ENCODE assay signal across 8 mouse cellular contexts in the genomic region with DNA sequence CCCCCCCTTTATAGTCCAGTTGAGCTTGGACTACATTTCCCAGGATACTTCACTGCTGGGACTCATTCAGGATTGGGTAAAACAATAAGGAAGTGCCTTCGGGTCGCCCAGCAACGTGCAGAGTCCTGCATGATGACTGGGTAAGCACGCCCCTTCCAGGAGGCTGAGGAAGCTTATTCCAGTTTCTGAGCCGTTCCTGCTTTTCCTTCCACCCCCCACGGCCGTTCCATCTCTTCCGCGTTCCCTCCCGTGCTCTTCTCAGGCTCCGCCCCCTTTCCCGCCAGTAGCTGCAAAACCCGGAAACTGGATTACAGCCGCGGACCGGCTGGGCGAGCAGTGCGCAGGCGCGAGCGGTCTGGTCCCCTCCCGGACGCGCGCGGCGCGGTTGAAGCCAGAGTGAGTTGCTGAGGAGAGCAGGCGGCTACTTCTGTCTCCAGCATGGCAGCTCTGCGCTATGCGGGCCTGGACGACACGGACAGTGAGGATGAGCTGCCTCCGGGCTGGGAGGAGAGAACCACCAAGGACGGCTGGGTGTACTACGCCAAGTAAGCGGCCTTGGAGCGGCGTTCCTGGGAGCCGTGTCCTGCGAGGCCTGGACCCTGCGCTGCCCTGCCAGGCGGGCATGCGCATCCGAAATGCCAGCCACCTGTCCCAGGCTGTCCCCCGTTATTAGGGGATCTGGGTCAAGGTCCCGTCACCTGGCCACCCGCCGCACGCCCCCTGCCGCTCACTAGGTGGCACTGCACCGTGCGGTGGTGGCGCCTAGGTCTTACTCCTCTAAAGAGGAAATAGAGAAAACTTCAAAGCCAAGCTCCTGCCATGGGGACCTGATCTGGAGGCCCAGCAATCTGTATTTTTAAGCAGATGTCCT. TPM values are rescaled to one million over a fixed set of nuclear protein-coding genes. Genes with fewer than 3 reads are reported as not detected.
A peak's percentile ranks its signal among the peaks of the same experiment; 100 is the strongest.
DNase-seq lines count a peak whose midpoint lies in the region; ATAC-seq and TF ChIP-seq lines count a peak whose summit lies in the region.

Wwox (plus strand) TSS at position 322 of the 871 bp plus-strand sequence.

- H3K4me3 ChIP-seq in hindbrain, embryonic 10.5 days, result peak within 1 kb of the TSS; percentile 79
- peak within 1 kb of the TSS; percentile 68 for H3K4me3 ChIP-seq in lung, postnatal 0 days (ENCODE audit: low read depth, low read length)

- peak; percentile 100 for DNase-seq in MN1 (ENCODE audit: low spot score)
- peak; percentile 100 for DNase-seq in cerebellum, adult 9-10 months
- peak; percentile 100 for DNase-seq in hindbrain, embryonic 10.5 days (ENCODE audit: low spot score)
- peak; percentile 100 for DNase-seq in layer of hippocampus, adult 9-11 months
- peak; percentile 100 for DNase-seq in lung, postnatal 0 days (ENCODE audit: low spot score)
- DNase-seq in ovary, postnatal 14 days (ENCODE audit: low spot score), result peak; percentile 100
- DNase-seq in thymus, postnatal 14 days, result peak; percentile 99

- TF ChIP-seq EP300 in lung, postnatal 0 days (IDR thresholded peaks at IDR 0.05), result peak; percentile 56; the same call in 1 of the 2 replicates

- no peaks in the 10 kb centered on the region for H3K27me3 ChIP-seq in hindbrain, embryonic 10.5 days (ENCODE audit: insufficient read depth, poor library complexity, severe bottlenecking)
- H3K27me3 ChIP-seq in lung, postnatal 0 days (replicated peaks; ENCODE audit: insufficient read depth, low read length), result no peaks in the 10 kb centered on the region

- no peaks in the 10 kb centered on the region for H3K9me3 ChIP-seq in hindbrain, embryonic 10.5 days
- no peaks in the 10 kb centered on the region for H3K9me3 ChIP-seq in lung, postnatal 0 days (ENCODE audit: low read length)

- H3K27ac ChIP-seq in hindbrain, embryonic 10.5 days, result peak within 1 kb of the TSS; percentile 89
- peak within 1 kb of the TSS; percentile 40; the same call in 1 of the 2 replicates for H3K27ac ChIP-seq in lung, postnatal 0 days (ENCODE audit: low read length)

- peak; percentile 80 for TF ChIP-seq CTCF in lung, postnatal 0 days (IDR thresholded peaks at IDR 0.05)

- H3K4me2 ChIP-seq in lung, postnatal 0 days (replicated peaks; ENCODE audit: low read depth, low read length), result peak within 1 kb of the TSS; percentile 92

- H3K36me3 ChIP-seq in hindbrain, embryonic 10.5 days, result 0 out of 2 replicates have a peak, but pooled peaks cover under 1% of the 10 kb centered on the region
- H3K36me3 ChIP-seq in lung, postnatal 0 days (ENCODE audit: insufficient read depth, low read length), result no peaks in the 10 kb centered on the region

- H3K9ac ChIP-seq in lung, postnatal 0 days (replicated peaks; ENCODE audit: low read depth), result peak within 1 kb of the TSS; percentile 19; the same call in 1 of the 2 replicates

- WGBS in hindbrain, embryonic 10.5 days, result under 1% methylated on average over 54 of the region's 54 CpGs
- under 1% methylated on average over 49 of the region's 54 CpGs for WGBS in lung, postnatal 0 days

- ATAC-seq in frontal cortex, adult (ENCODE audit: low TSS enrichment), result peak; percentile 97
- ATAC-seq in lung, postnatal 0 days, result peak; percentile 98

- H3K4me1 ChIP-seq in hindbrain, embryonic 10.5 days (replicated peaks), result peaks cover 13% of the 10 kb centered on the region
- no peaks in the 10 kb centered on the region; the same call in 1 of the 2 replicates for H3K4me1 ChIP-seq in lung, postnatal 0 days (ENCODE audit: insufficient read depth, low read depth, low read length)

RNA-seq across cellular contexts. Expression of gene Wwox, which starts in this region (rescaled TPM):
- 12.5 and 13.2 TPM in 2 replicates for polyA plus RNA-seq in hindbrain, embryonic 10.5 days (2016; fragmentation: Nextera tagmentation; extraction: Ambion mirVana)
- 8.6 and 11.6 TPM in 2 replicates for polyA plus RNA-seq in lung, postnatal 0 days (2015; fragmentation: Nextera tagmentation; extraction: Ambion mirVana)

Comparison
In these comparisons a context has a peak if more than half of its experiments do, and no peak if none do; other contexts are left out.
1. Peak in every context shown above with its lines: DNase-seq, ATAC-seq, H3K4me3 ChIP-seq and H3K27ac ChIP-seq.